Mouse (Mus musculus) neural tube, embryonic 11.5 days (tissue): ENCODE results near the gene Gm11567. TPM values are rescaled to one million over a fixed set of nuclear protein-coding genes. Genes with fewer than 3 reads are reported as not detected.
"Not testable (repeated sequence)": the region's sequence is repeated elsewhere in the genome, so short reads cannot be mapped to it uniquely, and the experiment has no call there.

Experiments
- ATAC-seq: fragments of 200-750 bp; cut with Nextera tagmentation; 2 replicates; pipeline ENCODE4 v1.8.0; 2017; ENCODE audit warnings: moderate number of reproducible peaks, mild to moderate bottlenecking, moderate TSS enrichment, moderate library complexity; ENCODE audit not compliant: insufficient read depth, low FRiP score, low TSS enrichment
- DNase-seq: peaks from one replicate; pipeline ENCODE4 v3.0.0-alpha.2; 2015; ENCODE audit warnings: low spot score
- H3K27ac ChIP-seq: fragments of 300-500 bp; sonication (generic); 2 replicates; pipeline ENCODE4 v1.5.1; 2014; ENCODE audit warnings: low read depth, mild to moderate bottlenecking, low read length
- H3K27me3 ChIP-seq: fragments of 300-500 bp; sonication (generic); 2 replicates; pipeline ENCODE4 v1.6.1; 2014; ENCODE audit warnings: mild to moderate bottlenecking, low read length, mixed read lengths; ENCODE audit not compliant: control insufficient read depth, insufficient read depth
- H3K36me3 ChIP-seq: fragments of 300-500 bp; sonication (generic); 2 replicates; pipeline ENCODE4 v1.6.1; 2014; ENCODE audit warnings: mild to moderate bottlenecking, low read length, moderate library complexity, mixed read lengths; ENCODE audit not compliant: control insufficient read depth, insufficient read depth
- H3K4me1 ChIP-seq: fragments of 300-500 bp; sonication (generic); 2 replicates; pipeline ENCODE4 v1.6.1; 2014; ENCODE audit warnings: low read length, mixed read lengths; ENCODE audit not compliant: control insufficient read depth, insufficient read depth
- H3K4me2 ChIP-seq: fragments of 300-500 bp; sonication (generic); 2 replicates; pipeline ENCODE4 v1.6.1; 2014; ENCODE audit warnings: low read depth, mild to moderate bottlenecking, moderate library complexity
- H3K4me3 ChIP-seq: fragments of 300-500 bp; sonication (generic); 2 replicates; pipeline ENCODE4 v1.5.1; 2014; ENCODE audit warnings: low read depth, low read length
- H3K9ac ChIP-seq: fragments of 300-500 bp; sonication (generic); 2 replicates; pipeline ENCODE4 v1.6.1; 2014; ENCODE audit warnings: mild to moderate bottlenecking, low read length
- H3K9me3 ChIP-seq: fragments of 300-500 bp; sonication (generic); 2 replicates; pipeline ENCODE4 v1.6.1; 2016; ENCODE audit warnings: low read length; ENCODE audit not compliant: control insufficient read depth
- WGBS: fragments of 180-500 bp; shearing (Covaris S2); extraction: QIAGEN DNeasy Blood & Tissue Kit; methylation state at CpG from one replicate; pipeline ENCODE4 v1.1.7; 2014; 5-methylcytosine and 5-hydroxymethylcytosine counted together
- polyA plus RNA-seq: library from polyadenylated mRNA; unstranded; fragments of >200 nt; fragmentation: Nextera tagmentation; extraction: Ambion mirVana; gene quantifications from 2 replicates; pipeline ENCODE4 v1.2.1, GENCODE M21; 2014

Gene Gm11567
- 0.23 TPM in 1 of 2 replicates, not detected in the other for polyA plus RNA-seq

DNA sequence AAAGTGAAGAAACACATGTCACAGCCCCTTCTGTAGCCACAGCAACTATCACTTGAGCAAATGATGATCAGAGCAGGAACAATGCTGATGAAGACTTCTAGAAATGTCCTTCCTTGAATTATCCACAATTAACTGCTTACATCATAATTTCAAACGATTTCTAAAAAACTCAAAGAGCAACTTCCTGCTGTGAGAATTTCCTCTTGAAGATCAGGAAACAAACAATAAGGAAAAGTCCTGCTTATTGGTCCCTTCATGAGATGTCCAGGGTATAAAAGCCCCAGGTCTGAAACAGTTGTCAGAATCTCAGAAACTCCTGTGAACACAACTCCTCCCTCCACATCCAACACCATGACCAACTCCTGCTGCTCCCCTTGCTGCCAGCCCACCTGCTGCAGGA lies at the start of gene Gm11567:
Gene Gm11567 (plus strand): TSS at position 301 of the 400 bp plus-strand sequence.
- WGBS, result 59% methylated on average over 1 of the region's 1 CpGs

DNA sequence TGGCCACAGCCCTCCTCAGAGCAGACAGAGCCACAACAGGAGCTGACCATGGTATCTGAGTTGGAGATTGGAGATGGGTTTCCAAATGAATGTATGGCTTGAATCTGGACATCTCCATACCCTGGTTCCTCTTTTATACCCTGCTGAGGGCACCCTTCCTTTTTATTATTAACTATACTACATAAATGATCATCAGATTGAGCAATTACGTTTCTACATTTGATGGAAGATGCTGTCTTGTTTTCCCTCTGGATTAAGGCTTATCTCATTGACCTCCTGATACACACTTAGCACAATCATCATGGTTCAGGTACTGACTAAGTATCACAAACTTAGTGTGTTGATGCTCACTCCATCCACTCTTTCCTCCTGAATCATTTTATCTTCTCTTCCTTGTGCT lies 41.0 kb upstream of the Gm11567 start, which contains the start of gene 2300003K06Rik:
Gene 2300003K06Rik (minus strand): TSS at position 101 of the 400 bp plus-strand sequence.
- Histone ChIP-seq H3K9me3 (no peaks in the 10 kb centered on the region), H3K4me3 (no peak within 1 kb of the TSS), H3K27ac (no peak within 1 kb of the TSS), H3K4me1 (no peaks in the 10 kb centered on the region), H3K36me3 (no peaks in the 10 kb centered on the region), H3K27me3 (no peaks in the 10 kb centered on the region), H3K4me2 (no peak within 1 kb of the TSS), H3K9ac (no peak within 1 kb of the TSS)
- DNase-seq, result no peak
- no peak for ATAC-seq
- WGBS, result 75% methylated on average over 1 of the region's 1 CpGs

More for the DNA sequence above, at the start of gene Gm11567:
- not testable (repeated sequence) for H3K4me1 ChIP-seq, ATAC-seq, H3K27me3 ChIP-seq, DNase-seq, H3K9me3 ChIP-seq, H3K4me2 ChIP-seq, H3K4me3 ChIP-seq, H3K9ac ChIP-seq, H3K27ac ChIP-seq, H3K36me3 ChIP-seq

DNA sequence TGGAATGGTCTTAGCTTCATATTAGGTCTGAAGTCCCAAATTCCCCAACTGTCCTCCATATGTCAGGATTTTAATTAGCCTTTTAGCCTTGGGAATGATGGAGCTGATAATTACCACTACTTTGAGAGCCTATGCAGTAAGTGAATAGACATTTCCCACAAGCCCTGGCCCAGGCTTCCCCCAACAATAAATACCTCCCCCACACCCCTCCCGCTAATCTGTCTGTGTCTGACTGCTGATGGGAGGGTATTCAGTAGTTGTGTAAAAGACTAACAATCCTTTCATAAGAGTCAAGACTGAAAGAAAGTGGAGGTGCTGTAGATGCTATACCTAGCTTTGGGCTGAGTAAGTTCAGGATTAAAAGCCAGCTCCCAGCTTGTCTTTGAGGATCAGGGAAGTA lies 36.8 kb upstream of the Gm11567 start:
- Histone ChIP-seq H3K4me2 (no peak overlapping the region), H3K27ac (no peak overlapping the region)
- WGBS, result 61% methylated on average over 1 of the region's 1 CpGs

DNA sequence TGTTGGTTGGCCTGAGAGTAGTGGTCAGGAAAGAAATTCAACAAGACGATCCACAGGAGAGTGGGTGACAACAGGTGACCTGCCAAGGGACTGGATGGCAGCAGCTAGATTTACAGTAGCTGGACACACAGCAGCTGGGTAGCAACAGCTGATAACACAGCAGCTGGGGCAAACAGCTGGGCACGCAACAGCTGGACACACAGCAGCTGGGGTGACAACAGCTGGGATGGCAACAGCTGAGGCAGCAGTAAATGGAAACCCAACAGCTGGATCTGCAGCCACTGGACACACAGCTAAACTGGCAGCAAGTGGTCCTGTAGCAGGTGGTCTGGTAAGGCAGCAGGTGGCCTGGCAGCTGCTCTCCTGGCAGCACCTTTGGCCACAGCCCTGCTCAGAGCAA lies 32.2 kb upstream of the Gm11567 start:
- WGBS, result 90% methylated on average over 2 of the region's 2 CpGs
- ATAC-seq, result no peak

More for the DNA sequence above, 36.8 kb upstream of the Gm11567 start:
- no peaks in the 10 kb centered on the region for H3K4me1 ChIP-seq
- no peaks in the 10 kb centered on the region for H3K36me3 ChIP-seq
- no peak for ATAC-seq
- H3K9me3 ChIP-seq, result no peaks in the 10 kb centered on the region
- no peak overlapping the region for H3K9ac ChIP-seq
- no peak overlapping the region for H3K4me3 ChIP-seq
- DNase-seq, result no peak
- H3K27me3 ChIP-seq, result no peaks in the 10 kb centered on the region

DNA sequence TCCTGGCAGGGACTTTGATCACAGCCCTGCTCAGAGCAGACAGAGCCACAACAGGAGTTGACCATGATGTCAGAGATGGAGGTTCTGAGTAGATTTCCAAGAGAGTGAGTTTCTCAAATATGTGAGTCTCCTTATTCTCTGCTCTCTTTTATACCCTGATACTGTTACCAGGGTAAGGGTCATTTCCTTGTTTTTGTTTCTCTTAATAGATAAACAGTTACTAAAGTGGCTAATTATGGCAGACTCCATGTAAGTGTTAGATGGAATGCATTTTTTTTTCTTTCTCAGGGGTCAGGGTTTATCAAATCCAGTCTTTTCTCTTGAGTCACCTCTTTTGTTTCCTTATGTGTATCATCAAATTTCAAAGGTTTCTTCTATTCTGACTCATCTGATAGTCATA lies 27.5 kb upstream of the Gm11567 start, which contains the start of gene Krtap4-16:
Gene Krtap4-16 (minus strand): TSS at position 101 of the 400 bp plus-strand sequence.
- ATAC-seq, result no peak
- Histone ChIP-seq H3K4me2 (no peak within 1 kb of the TSS), H3K9ac (no peak within 1 kb of the TSS), H3K4me3 (no peak within 1 kb of the TSS), H3K9me3 (no peaks in the 10 kb centered on the region), H3K27ac (no peak within 1 kb of the TSS), H3K27me3 (no peaks in the 10 kb centered on the region), H3K36me3 (no peaks in the 10 kb centered on the region), H3K4me1 (no peaks in the 10 kb centered on the region)
- no peak for DNase-seq

More for the DNA sequence above, 32.2 kb upstream of the Gm11567 start:
- no peak for DNase-seq
- H3K36me3 ChIP-seq, result no peaks in the 10 kb centered on the region
- no peaks in the 10 kb centered on the region for H3K27me3 ChIP-seq
- H3K27ac ChIP-seq, result no peak overlapping the region
- H3K9me3 ChIP-seq, result no peaks in the 10 kb centered on the region
- no peak overlapping the region for H3K4me3 ChIP-seq
- no peak overlapping the region for H3K4me2 ChIP-seq
- no peaks in the 10 kb centered on the region for H3K4me1 ChIP-seq
- no peak overlapping the region for H3K9ac ChIP-seq

DNA sequence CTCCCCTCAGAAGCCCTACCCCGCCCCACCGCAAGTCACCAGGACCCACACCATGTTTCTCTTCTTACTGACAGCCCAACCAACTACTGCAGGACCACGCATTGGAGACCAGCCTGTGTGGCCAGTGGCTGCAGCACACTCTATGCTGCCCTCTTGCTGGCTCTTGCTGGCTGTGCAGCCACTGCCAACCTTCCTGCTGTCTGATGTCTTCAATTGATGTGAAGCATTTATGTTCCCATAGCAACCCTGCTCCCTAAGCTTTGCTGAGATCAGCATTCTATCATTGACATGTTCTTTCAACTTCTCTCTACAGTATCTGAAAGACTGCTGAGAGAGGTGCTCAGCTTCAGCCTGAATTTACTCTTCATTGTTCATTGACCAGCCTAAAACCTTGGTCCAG lies 24.9 kb upstream of the Gm11567 start:
- H3K9ac ChIP-seq, result no peak overlapping the region
- H3K27ac ChIP-seq, result no peak overlapping the region
- no peaks in the 10 kb centered on the region for H3K27me3 ChIP-seq
- ATAC-seq, result no peak
- no peak overlapping the region for H3K4me2 ChIP-seq
- no peaks in the 10 kb centered on the region for H3K4me1 ChIP-seq
- H3K4me3 ChIP-seq, result no peak overlapping the region
- H3K9me3 ChIP-seq, result no peaks in the 10 kb centered on the region
- WGBS, result 69% methylated on average over 3 of the region's 3 CpGs
- no peaks in the 10 kb centered on the region for H3K36me3 ChIP-seq
- peak; percentile 30 for DNase-seq

DNA sequence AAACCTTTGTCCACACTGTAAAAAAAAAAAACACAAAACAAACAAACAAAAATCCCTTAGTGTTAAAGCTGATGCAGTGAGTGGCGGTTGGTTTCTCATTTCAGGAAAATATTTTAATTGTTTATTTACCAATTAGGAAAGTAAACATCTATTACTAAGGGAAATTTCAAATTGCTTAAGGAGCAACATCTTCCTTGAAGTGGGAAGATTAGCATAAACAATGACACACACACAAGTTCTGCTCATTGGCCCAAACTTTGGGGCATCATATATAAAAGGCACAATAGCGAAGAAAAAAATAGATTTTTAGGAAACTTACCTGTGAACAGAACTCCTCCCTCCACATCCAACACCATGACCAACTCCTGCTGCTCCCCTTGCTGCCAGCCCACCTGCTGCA lies 21.4 kb upstream of the Gm11567 start, which contains the start of gene Gm11568:
Gene Gm11568 (plus strand): TSS at position 301 of the 400 bp plus-strand sequence.
- no peak within 1 kb of the TSS for H3K27ac ChIP-seq

DNA sequence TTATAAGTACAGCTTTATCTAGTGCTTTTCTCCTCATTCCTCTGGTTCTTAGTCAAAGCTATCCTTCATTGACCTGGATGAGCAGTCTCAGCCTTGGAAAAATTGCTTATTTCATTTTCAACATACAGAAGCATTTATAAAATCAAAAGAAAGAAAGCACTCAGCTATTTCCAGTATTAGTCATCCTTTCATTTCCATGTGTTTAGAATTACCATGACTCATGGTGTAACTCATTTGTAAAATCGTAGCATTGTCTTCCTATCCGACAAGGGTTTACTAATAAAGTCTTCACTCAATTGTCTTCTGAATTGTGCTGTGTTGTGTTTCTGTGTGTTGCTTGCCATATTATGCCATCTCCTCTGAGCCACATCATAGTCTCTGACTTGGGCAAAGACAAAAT lies 20.2 kb upstream of the Gm11567 start:
- Histone ChIP-seq H3K27ac (no peak overlapping the region), H3K36me3 (no peaks in the 10 kb centered on the region), H3K9ac (no peak overlapping the region), H3K27me3 (no peaks in the 10 kb centered on the region), H3K4me3 (no peak overlapping the region), H3K9me3 (no peaks in the 10 kb centered on the region), H3K4me2 (no peak overlapping the region), H3K4me1 (no peaks in the 10 kb centered on the region)
- DNase-seq (no peak), ATAC-seq (no peak)
- 88% methylated on average over 2 of the region's 2 CpGs for WGBS

More for the DNA sequence above, 21.4 kb upstream of the Gm11567 start, which contains the start of gene Gm11568:
- Histone ChIP-seq H3K4me2 (no peak within 1 kb of the TSS), H3K36me3 (no peaks in the 10 kb centered on the region), H3K4me1 (no peaks in the 10 kb centered on the region), H3K27me3 (no peaks in the 10 kb centered on the region), H3K9me3 (no peaks in the 10 kb centered on the region), H3K9ac (no peak within 1 kb of the TSS), H3K4me3 (no peak within 1 kb of the TSS)
- DNase-seq (no peak), ATAC-seq (no peak)
- 92% methylated on average over 2 of the region's 2 CpGs for WGBS

DNA sequence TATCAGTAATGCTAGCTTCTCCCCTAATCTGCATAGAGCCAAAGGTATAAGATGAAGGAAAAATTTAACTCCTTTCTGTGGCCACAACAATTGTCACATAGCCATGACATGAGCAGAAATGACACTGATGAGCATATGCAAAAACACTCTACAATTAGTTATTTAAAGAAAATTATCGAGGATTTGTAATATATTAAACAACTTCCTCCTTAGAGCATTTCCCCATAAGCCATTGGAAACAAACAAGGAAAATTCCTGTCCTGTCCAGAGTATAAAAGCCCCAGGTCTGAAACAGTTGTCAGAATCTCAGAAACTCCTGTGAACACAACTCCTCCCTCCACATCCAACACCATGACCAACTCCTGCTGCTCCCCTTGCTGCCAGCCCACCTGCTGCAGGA lies 14.8 kb upstream of the Gm11567 start, which contains the start of gene Gm11559:
Gene Gm11559 (plus strand): TSS at position 301 of the 400 bp plus-strand sequence.
- not testable (repeated sequence) for H3K9ac ChIP-seq, H3K4me3 ChIP-seq, DNase-seq, H3K4me1 ChIP-seq, H3K4me2 ChIP-seq, H3K27me3 ChIP-seq, H3K9me3 ChIP-seq, H3K36me3 ChIP-seq, ATAC-seq, H3K27ac ChIP-seq
- WGBS, result 73% methylated on average over 1 of the region's 1 CpGs
